Mouse (Mus musculus) lung, embryonic 16.5 days (tissue): ENCODE measurements around the gene Wdr83. TPM values are rescaled to one million over a fixed set of nuclear protein-coding genes. Genes with fewer than 3 reads are reported as not detected.

ENCODE experiments used
- ATAC-seq: fragments of 200-750 bp; cut with Nextera tagmentation; 2 replicates; pipeline ENCODE4 v1.8.0; 2017; ENCODE audit warnings: low read depth, mild to moderate bottlenecking, moderate library complexity
- H3K27ac ChIP-seq: fragments of 300-500 bp; sonication (generic); 2 replicates; pipeline ENCODE4 v1.5.1; 2014; ENCODE audit warnings: mild to moderate bottlenecking, control low read depth, low read length
- H3K27me3 ChIP-seq: fragments of 300-500 bp; sonication (generic); 2 replicates; pipeline ENCODE4 v1.6.1; 2014; ENCODE audit warnings: low read depth, low read length, mixed read lengths; ENCODE audit not compliant: control insufficient read depth, insufficient read depth
- H3K36me3 ChIP-seq: fragments of 300-500 bp; sonication (generic); 2 replicates; pipeline ENCODE4 v1.6.1; 2014; ENCODE audit warnings: low read length; ENCODE audit not compliant: control insufficient read depth, insufficient read depth
- H3K4me1 ChIP-seq: fragments of 300-500 bp; sonication (generic); replicated peaks from 2 replicates; pipeline ENCODE4 v1.6.1; 2014; ENCODE audit warnings: low read length, mixed read lengths; ENCODE audit not compliant: control insufficient read depth, insufficient read depth
- H3K4me2 ChIP-seq: fragments of 300-500 bp; sonication (generic); 2 replicates; pipeline ENCODE4 v1.6.1; 2014; ENCODE audit warnings: low read depth, low read length, control low read depth
- H3K4me3 ChIP-seq: fragments of 300-500 bp; sonication (generic); 2 replicates; pipeline ENCODE4 v1.5.1; 2014; ENCODE audit warnings: mild to moderate bottlenecking, low read length, control low read depth
- H3K9ac ChIP-seq: fragments of 300-500 bp; sonication (generic); 2 replicates; pipeline ENCODE4 v1.6.1; 2014; ENCODE audit warnings: low read length, control low read depth
- H3K9me3 ChIP-seq: fragments of 300-500 bp; sonication (generic); 2 replicates; pipeline ENCODE4 v1.6.1; 2016; ENCODE audit warnings: low read length; ENCODE audit not compliant: control insufficient read depth
- WGBS: fragments of 180-500 bp; shearing (Covaris S2); extraction: QIAGEN DNeasy Blood & Tissue Kit; methylation state at CpG from one replicate; pipeline ENCODE4 v1.1.7; 2014; 5-methylcytosine and 5-hydroxymethylcytosine counted together
- polyA plus RNA-seq: library from polyadenylated mRNA; unstranded; fragments of >200 nt; fragmentation: Nextera tagmentation; extraction: Ambion mirVana; gene quantifications from 2 replicates; pipeline ENCODE4 v1.2.1, GENCODE M21; 2015

Wdr83 gene
- polyA plus RNA-seq, 1 experiment from 2014 or later, result 45.8 TPM

DNA sequence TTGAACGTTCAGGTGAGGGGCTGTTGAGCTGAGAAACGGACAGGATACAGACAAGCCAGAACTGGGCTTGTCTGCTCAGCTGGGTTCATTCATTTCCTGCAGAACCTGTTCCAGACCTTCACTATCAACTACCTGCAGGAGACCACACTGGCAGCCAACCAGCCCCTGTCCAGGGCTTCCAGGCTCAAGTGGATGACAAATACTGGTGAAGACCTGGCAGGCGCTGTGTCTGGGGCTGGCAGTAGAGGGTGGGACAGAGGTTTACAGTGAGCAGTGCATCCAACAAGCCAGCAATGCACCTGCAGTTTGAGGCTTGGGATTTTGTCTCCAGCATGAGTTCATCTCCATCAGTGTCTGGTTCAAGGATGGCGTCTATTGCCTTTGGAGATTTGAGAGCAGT is 15.7 kb upstream of the Wdr83 start:
- 60% methylated on average over 4 of the region's 4 CpGs for WGBS
- Histone ChIP-seq H3K9me3 (no peaks in the 10 kb centered on the region; the same call in 1 of the 2 replicates), H3K36me3 (peaks cover 11% of the 10 kb centered on the region), H3K27me3 (no peaks in the 10 kb centered on the region), H3K4me3 (no peak overlapping the region), H3K27ac (no peak overlapping the region), H3K4me2 (no peak overlapping the region), H3K4me1 (no peaks in the 10 kb centered on the region; the same call in 1 of the 2 replicates), H3K9ac (no peak overlapping the region)
- peak; percentile 49 for ATAC-seq

DNA sequence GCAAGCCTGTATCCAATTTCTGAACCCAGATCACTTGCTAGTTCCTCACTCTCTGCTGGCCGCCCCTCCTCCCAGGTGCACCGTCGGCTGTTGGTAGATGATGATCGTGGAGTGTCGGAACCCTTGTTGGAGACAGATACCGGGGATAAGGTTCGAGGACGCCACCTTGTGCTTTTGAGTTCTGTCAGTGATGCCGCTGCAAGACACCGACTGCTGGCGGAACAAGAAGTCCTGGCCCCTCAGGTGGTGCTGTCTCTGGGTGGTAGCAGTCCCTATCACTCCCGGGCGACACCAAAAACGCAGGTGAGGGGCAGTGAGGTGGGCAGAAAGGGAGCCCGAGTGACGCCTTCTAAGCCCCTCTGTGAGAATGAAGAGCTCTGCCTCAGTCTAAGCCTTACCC is 15.1 kb upstream of the Wdr83 start:
- H3K4me1 ChIP-seq, result no peaks in the 10 kb centered on the region; the same call in 1 of the 2 replicates

DNA sequence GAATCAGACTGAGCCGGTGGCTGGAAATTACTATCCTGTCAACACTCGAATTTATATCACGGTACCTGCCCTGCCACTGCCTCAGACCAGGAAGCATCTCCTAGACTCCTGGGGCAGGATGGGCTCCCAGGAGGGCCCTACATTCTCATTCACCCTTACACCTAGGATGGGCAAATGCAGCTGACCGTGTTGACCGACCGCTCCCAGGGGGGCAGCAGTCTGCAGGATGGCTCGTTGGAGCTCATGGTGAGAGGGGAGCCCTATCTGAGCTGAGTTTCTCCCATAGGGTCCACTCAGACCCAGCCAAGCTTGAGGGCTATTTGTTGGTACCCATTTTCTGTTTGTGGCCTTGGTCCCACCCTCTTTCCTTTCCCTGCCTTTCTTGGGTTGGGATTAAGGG is 14.5 kb upstream of the Wdr83 start:
- no peak overlapping the region for H3K4me3 ChIP-seq
- no peaks in the 10 kb centered on the region; the same call in 1 of the 2 replicates for H3K4me1 ChIP-seq
- H3K9ac ChIP-seq, result no peak overlapping the region
- no peak overlapping the region for H3K27ac ChIP-seq
- H3K9me3 ChIP-seq, result no peaks in the 10 kb centered on the region
- peaks cover 13% of the 10 kb centered on the region for H3K36me3 ChIP-seq
- H3K27me3 ChIP-seq, result no peaks in the 10 kb centered on the region
- H3K4me2 ChIP-seq, result no peak overlapping the region
- ATAC-seq, result no peak
- 93% methylated on average over 7 of the region's 7 CpGs for WGBS

More for the DNA sequence above, 15.1 kb upstream of the Wdr83 start:
- Histone ChIP-seq H3K27ac (no peak overlapping the region), H3K4me2 (no peak overlapping the region), H3K9me3 (no peaks in the 10 kb centered on the region), H3K9ac (no peak overlapping the region), H3K36me3 (peaks cover 11% of the 10 kb centered on the region), H3K27me3 (no peaks in the 10 kb centered on the region), H3K4me3 (no peak overlapping the region)
- 91% methylated on average over 16 of the region's 16 CpGs for WGBS
- ATAC-seq, result no peak

DNA sequence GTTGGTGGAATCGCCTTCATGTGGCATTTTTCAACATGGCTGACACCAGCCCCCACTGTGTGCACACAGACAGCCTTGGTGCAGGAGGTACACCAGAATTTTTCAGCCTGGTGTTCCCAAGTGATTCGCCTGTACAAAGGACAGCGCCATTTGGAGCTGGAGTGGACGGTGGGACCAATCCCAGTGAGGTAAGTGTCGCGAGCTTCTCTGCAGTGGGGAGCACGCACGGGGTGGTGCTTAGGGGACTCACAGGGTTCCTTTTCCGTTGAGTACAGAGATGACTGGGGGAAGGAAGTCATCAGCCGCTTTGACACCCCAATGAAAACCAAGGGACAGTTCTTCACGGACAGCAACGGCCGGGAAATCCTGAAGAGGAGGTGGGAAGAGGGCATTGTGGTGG is 13.9 kb upstream of the Wdr83 start:
- peaks cover 13% of the 10 kb centered on the region for H3K36me3 ChIP-seq

DNA sequence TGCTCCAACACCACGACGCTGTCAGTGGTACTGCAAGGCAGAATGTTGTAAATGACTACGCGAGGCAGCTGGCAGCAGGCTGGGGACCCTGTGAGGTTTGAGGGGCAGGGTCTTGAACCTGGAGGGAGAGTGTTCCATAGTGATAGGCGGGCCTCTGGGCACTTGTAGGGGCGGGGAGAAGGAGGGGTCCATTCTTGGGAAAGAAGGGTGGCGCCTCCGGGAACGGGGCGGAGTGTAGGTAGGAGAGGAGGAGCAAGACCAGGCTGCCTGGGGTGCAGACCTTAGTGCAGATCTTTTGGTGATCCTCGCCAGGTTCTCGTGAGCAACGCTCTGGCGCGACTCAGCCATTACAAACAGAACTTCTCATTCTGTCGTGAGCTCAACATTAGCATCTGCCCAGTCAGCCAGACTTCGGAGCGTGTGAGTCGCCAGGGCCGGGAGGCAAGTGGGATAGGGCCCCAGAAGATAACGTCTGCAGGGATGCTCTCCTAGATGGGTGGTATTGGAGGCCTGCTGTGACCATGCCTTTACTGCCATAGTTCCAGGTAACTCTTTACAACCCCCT is 10.5 kb upstream of the Wdr83 start:
- H3K4me1 ChIP-seq, result no peaks in the 10 kb centered on the region
- 36% methylated on average over 21 of the region's 21 CpGs for WGBS
- no peaks in the 10 kb centered on the region for H3K27me3 ChIP-seq
- peaks cover 18% of the 10 kb centered on the region for H3K36me3 ChIP-seq
- no peak overlapping the region for H3K27ac ChIP-seq
- no peak for ATAC-seq
- H3K4me3 ChIP-seq, result no peak overlapping the region
- H3K9ac ChIP-seq, result no peak overlapping the region
- no peak overlapping the region for H3K4me2 ChIP-seq
- H3K9me3 ChIP-seq, result no peaks in the 10 kb centered on the region

More for the DNA sequence above, 13.9 kb upstream of the Wdr83 start:
- H3K27me3 ChIP-seq, result no peaks in the 10 kb centered on the region
- 90% methylated on average over 13 of the region's 13 CpGs for WGBS
- H3K9ac ChIP-seq, result no peak overlapping the region
- H3K4me3 ChIP-seq, result no peak overlapping the region
- H3K4me1 ChIP-seq, result no peaks in the 10 kb centered on the region; the same call in 1 of the 2 replicates
- no peak for ATAC-seq
- H3K27ac ChIP-seq, result no peak overlapping the region
- H3K4me2 ChIP-seq, result no peak overlapping the region
- no peaks in the 10 kb centered on the region for H3K9me3 ChIP-seq

DNA sequence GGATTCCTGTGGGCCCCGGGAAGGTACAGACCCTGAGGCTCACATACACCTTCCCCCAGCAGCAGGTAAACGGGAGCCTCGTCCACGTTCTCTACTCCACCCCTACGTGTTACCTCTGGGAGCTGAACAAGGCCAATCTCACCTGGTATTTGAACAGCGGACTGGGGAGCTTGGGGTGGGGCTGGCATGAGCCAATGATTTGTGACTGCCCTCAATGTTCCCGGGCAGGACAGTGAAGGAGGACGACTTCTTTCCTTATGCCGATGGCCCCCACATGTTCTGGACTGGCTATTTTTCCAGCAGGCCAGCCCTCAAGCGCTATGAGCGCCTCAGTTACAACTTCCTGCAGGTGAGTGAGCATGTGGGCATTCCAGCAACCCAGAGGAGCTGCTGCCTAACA is 9.8 kb upstream of the Wdr83 start:
- 81% methylated on average over 11 of the region's 11 CpGs for WGBS
- Histone ChIP-seq H3K27me3 (no peaks in the 10 kb centered on the region), H3K9me3 (no peaks in the 10 kb centered on the region), H3K9ac (no peak overlapping the region), H3K36me3 (peaks cover 21% of the 10 kb centered on the region), H3K4me1 (no peaks in the 10 kb centered on the region), H3K27ac (no peak overlapping the region), H3K4me3 (no peak overlapping the region), H3K4me2 (no peak overlapping the region)
- ATAC-seq, result no peak

DNA sequence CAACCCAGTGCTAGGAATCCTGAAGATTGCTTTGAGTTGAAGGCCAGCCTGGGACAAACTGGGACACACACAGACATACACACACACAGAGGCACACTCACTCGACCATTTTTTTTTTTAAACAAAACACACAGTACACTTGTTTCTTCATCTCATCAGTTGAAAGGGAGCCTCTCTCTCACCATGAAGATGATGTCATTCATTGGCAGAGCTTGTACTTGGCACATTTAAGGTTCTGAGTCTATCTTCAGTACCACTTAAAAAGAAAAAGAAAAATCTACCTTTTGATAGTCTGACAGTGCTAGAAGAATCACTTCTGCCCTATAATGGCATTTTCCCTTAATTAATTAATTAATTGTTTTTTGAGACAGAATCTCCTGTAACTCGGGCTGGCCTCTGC is 7.7 kb upstream of the Wdr83 start:
- Histone ChIP-seq H3K9ac (no peak overlapping the region), H3K4me2 (no peak overlapping the region), H3K36me3 (peaks cover 20% of the 10 kb centered on the region), H3K4me3 (no peak overlapping the region), H3K4me1 (peaks cover 4% of the 10 kb centered on the region), H3K9me3 (no peaks in the 10 kb centered on the region), H3K27ac (no peak overlapping the region), H3K27me3 (no peaks in the 10 kb centered on the region)
- WGBS, result 70% methylated on average over 2 of the region's 2 CpGs
- ATAC-seq, result no peak

DNA sequence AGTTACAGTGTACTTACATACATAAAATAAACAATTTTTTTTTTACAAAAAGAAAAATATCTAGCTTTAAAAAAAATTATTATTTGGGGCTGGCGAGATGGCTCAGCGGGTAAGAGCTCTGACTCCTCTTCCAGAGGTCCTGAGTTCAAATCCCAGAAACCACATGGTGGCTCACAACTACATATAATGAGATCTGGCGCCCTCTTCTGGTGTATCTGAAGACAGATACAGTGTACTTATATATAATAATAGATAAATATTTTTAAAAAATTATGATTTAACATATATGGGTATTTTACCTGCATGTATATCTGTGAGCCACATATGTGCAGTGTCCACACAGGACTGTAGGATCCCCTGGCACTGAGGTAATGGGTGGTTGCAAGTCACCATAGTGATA is 5.1 kb upstream of the Wdr83 start:
- Histone ChIP-seq H3K27me3 (no peaks in the 10 kb centered on the region), H3K9ac (no peak overlapping the region), H3K27ac (no peak overlapping the region), H3K4me2 (no peak overlapping the region), H3K4me3 (no peak overlapping the region), H3K36me3 (peaks cover 18% of the 10 kb centered on the region), H3K9me3 (no peaks in the 10 kb centered on the region), H3K4me1 (peaks cover 18% of the 10 kb centered on the region)
- ATAC-seq, result no peak
- WGBS, result 76% methylated on average over 3 of the region's 3 CpGs

DNA sequence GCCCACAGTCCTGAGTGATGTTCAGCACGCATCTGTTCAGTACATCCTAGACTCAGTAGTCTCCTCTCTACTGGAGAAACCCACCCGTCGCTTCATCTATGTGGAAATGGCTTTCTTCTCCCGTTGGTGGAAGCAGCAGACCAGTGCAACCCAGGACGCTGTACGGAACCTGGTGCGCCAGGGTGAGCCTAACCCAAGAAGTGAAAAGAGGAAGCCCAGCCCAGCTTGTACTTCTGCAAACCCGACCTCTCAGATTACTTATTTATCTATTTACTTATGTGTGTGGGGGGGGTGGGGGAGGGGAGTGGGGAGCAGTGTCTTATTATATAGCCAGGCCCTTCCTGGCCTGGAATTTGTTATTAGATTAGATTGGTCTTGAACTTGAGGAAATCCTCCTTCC is 3.5 kb upstream of the Wdr83 start:
- ATAC-seq, result no peak
- Histone ChIP-seq H3K4me3 (no peak overlapping the region), H3K27ac (no peak overlapping the region), H3K27me3 (no peaks in the 10 kb centered on the region), H3K9me3 (no peaks in the 10 kb centered on the region), H3K4me2 (no peak overlapping the region), H3K9ac (no peak overlapping the region), H3K4me1 (peaks cover 23% of the 10 kb centered on the region), H3K36me3 (peaks cover 15% of the 10 kb centered on the region)
- 80% methylated on average over 8 of the region's 8 CpGs for WGBS
